ENCODE assay signal across 11 mouse cellular contexts in the genomic region with DNA sequence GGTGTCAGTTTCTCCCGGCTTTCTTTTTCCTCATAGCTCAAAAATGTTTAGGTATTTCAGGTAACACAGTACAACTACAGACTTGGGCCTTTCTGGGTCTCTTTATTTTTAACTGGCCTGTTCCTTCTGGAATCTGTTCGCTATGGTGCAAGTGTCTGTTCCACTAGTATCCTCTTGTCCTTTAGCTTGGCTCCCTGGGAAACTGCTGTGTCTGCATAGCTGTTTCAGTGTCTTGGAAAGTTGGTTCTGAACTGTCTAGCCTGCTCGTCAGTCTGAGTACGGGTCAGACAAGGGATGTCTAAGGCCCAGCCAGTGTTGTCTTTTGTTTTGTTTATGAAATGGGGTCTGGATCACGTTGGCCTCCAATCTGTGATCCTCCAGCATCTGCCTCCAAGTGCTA. TPM values are rescaled to one million over a fixed set of nuclear protein-coding genes. Genes with fewer than 3 reads are reported as not detected.
A peak's percentile ranks its signal among the peaks of the same experiment; 100 is the strongest.
DNase-seq lines count a peak whose midpoint lies in the region; ATAC-seq and TF ChIP-seq lines count a peak whose summit lies in the region.
"Had no signal": no experiment of that assay in that cellular context is flagged by ENCODE, and none has a peak within 500 bp of the region (broad histone marks: within the 10 kb centered on the region; RNA-seq: fewer than 3 reads in every experiment).

No protein-coding gene starts in this region.

- no peaks in the 10 kb centered on the region for H3K36me3 ChIP-seq in hindbrain, embryonic 13.5 days
- H3K36me3 ChIP-seq in hindbrain, embryonic 10.5 days = no peaks in the 10 kb centered on the region
- no peaks in the 10 kb centered on the region for H3K36me3 ChIP-seq in lung, embryonic 14.5 days (ENCODE audit: insufficient read depth)
- H3K36me3 ChIP-seq in limb, embryonic 13.5 days = no peaks in the 10 kb centered on the region
- H3K36me3 ChIP-seq in midbrain, embryonic 14.5 days (ENCODE audit: control insufficient read depth, insufficient read depth, low read length) = no peaks in the 10 kb centered on the region

- no peaks in the 10 kb centered on the region for H3K27me3 ChIP-seq in hindbrain, embryonic 13.5 days
- no peaks in the 10 kb centered on the region for H3K27me3 ChIP-seq in hindbrain, embryonic 10.5 days (ENCODE audit: insufficient read depth, poor library complexity, severe bottlenecking)
- H3K27me3 ChIP-seq in lung, embryonic 14.5 days (ENCODE audit: insufficient read depth, low read length) = no peaks in the 10 kb centered on the region
- H3K27me3 ChIP-seq in limb, embryonic 13.5 days = no peaks in the 10 kb centered on the region
- H3K27me3 ChIP-seq in midbrain, embryonic 14.5 days (ENCODE audit: control insufficient read depth, insufficient read depth, low read length) = no peaks in the 10 kb centered on the region

- H3K4me1 ChIP-seq in hindbrain, embryonic 13.5 days (replicated peaks) = peaks cover 61% of the 10 kb centered on the region
- peaks cover 35% of the 10 kb centered on the region for H3K4me1 ChIP-seq in hindbrain, embryonic 10.5 days (replicated peaks)
- H3K4me1 ChIP-seq in lung, embryonic 14.5 days (ENCODE audit: insufficient read depth) = peaks cover 25% of the 10 kb centered on the region
- H3K4me1 ChIP-seq in limb, embryonic 13.5 days = peaks cover 66% of the 10 kb centered on the region
- H3K4me1 ChIP-seq in midbrain, embryonic 14.5 days (ENCODE audit: control insufficient read depth, insufficient read depth, low read length) = peaks cover 42% of the 10 kb centered on the region

- no peak for DNase-seq in hindbrain, embryonic 10.5 days (ENCODE audit: low spot score)
- DNase-seq in lung, embryonic 14.5 days = no peak
- DNase-seq in lung, postnatal 36 days = no peak
- no peak for DNase-seq in midbrain, embryonic 14.5 days
- no peak for DNase-seq in spleen, adult 18-20 months
- DNase-seq: adrenal gland, adult 2 months; cerebellum, postnatal 14 days had no signal

- H3K4me2 ChIP-seq in hindbrain, embryonic 13.5 days = peak overlapping the region; percentile 25
- H3K4me2 ChIP-seq in lung, embryonic 14.5 days = 0 out of 2 replicates have a peak overlapping the region, but pooled peaks have one; percentile 20
- H3K4me2 ChIP-seq in limb, embryonic 13.5 days (replicated peaks) = peak overlapping the region; percentile 23
- H3K4me2 ChIP-seq in midbrain, embryonic 14.5 days (ENCODE audit: low read length) = peak overlapping the region; percentile 79

- H3K4me3 ChIP-seq in hindbrain, embryonic 13.5 days = no peak overlapping the region
- no peak overlapping the region for H3K4me3 ChIP-seq in hindbrain, embryonic 10.5 days
- no peak overlapping the region for H3K4me3 ChIP-seq in lung, embryonic 14.5 days (ENCODE audit: low read depth, low read length)
- no peak overlapping the region for H3K4me3 ChIP-seq in limb, embryonic 13.5 days
- H3K4me3 ChIP-seq in midbrain, embryonic 14.5 days (replicated peaks; ENCODE audit: low read depth, low read length) = 0 out of 2 replicates have a peak overlapping the region, but pooled peaks have one; percentile 0

- 60% methylated on average over 5 of the region's 5 CpGs for WGBS in hindbrain, embryonic 13.5 days
- 65% methylated on average over 5 of the region's 5 CpGs for WGBS in hindbrain, embryonic 10.5 days
- 51% methylated on average over 5 of the region's 5 CpGs for WGBS in lung, embryonic 14.5 days
- WGBS in limb, embryonic 13.5 days = 51% methylated on average over 5 of the region's 5 CpGs
- 51% methylated on average over 5 of the region's 5 CpGs for WGBS in midbrain, embryonic 14.5 days

- ATAC-seq in hindbrain, embryonic 13.5 days (ENCODE audit: low FRiP score) = no peak
- no peak for ATAC-seq in lung, embryonic 14.5 days (ENCODE audit: insufficient read depth)
- no peak for ATAC-seq in limb, embryonic 13.5 days (ENCODE audit: low FRiP score, low read depth)
- no peak for ATAC-seq in midbrain, embryonic 14.5 days (ENCODE audit: low FRiP score, low TSS enrichment)
- ATAC-seq: forebrain, embryonic 16.5 days had no signal

- no peak for TF ChIP-seq CTCF in lung, embryonic 14.5 days (IDR thresholded peaks at IDR 0.05; ENCODE audit: low read depth)

- peak overlapping the region; percentile 35; the same call in 1 of the 2 replicates for H3K9ac ChIP-seq in hindbrain, embryonic 13.5 days
- no peak overlapping the region for H3K9ac ChIP-seq in lung, embryonic 14.5 days
- H3K9ac ChIP-seq in limb, embryonic 13.5 days = no peak overlapping the region
- H3K9ac ChIP-seq in midbrain, embryonic 14.5 days (replicated peaks; ENCODE audit: low read length) = no peak overlapping the region

- H3K9me3 ChIP-seq in hindbrain, embryonic 13.5 days = no peaks in the 10 kb centered on the region
- no peaks in the 10 kb centered on the region for H3K9me3 ChIP-seq in hindbrain, embryonic 10.5 days
- H3K9me3 ChIP-seq in lung, embryonic 14.5 days (ENCODE audit: low read depth, low read length) = no peaks in the 10 kb centered on the region
- no peaks in the 10 kb centered on the region for H3K9me3 ChIP-seq in limb, embryonic 13.5 days
- H3K9me3 ChIP-seq in midbrain, embryonic 14.5 days (ENCODE audit: control insufficient read depth, low read length) = no peaks in the 10 kb centered on the region

- H3K27ac ChIP-seq in hindbrain, embryonic 13.5 days = no peak overlapping the region
- H3K27ac ChIP-seq in hindbrain, embryonic 10.5 days = no peak overlapping the region
- H3K27ac ChIP-seq in lung, embryonic 14.5 days (ENCODE audit: low read depth) = no peak overlapping the region
- H3K27ac ChIP-seq in limb, embryonic 13.5 days = no peak overlapping the region
- H3K27ac ChIP-seq in midbrain, embryonic 14.5 days (replicated peaks; ENCODE audit: low read depth, low read length) = no peak overlapping the region
- H3K27ac ChIP-seq: macrophage had no signal

RNA-seq across cellular contexts. Expression of a gene that starts 3.7 kb away (rescaled TPM):
- polyA plus RNA-seq in hindbrain, embryonic 13.5 days (2015; fragmentation: Nextera tagmentation; extraction: Ambion mirVana) = 12.0 and 17.3 TPM in 2 replicates
- polyA plus RNA-seq in hindbrain, embryonic 10.5 days (2016; fragmentation: Nextera tagmentation; extraction: Ambion mirVana) = 3.5 and 3.7 TPM in 2 replicates
- 9.0 and 9.2 TPM in 2 replicates for polyA plus RNA-seq in lung, embryonic 14.5 days (2014; fragmentation: Nextera tagmentation; extraction: Ambion mirVana)
- 7.0 and 8.1 TPM in 2 replicates for polyA plus RNA-seq in limb, embryonic 13.5 days (2015; fragmentation: Nextera tagmentation; extraction: Ambion mirVana)
- polyA plus RNA-seq in midbrain, embryonic 14.5 days (2014; fragmentation: Nextera tagmentation; extraction: Ambion mirVana) = 41.4 and 53.5 TPM in 2 replicates

Comparison
In these comparisons a context has a peak if more than half of its experiments do, and no peak if none do; other contexts are left out.
1. H3K4me2 ChIP-seq: peak in every context shown above with its lines; median percentile 79 in midbrain, embryonic 14.5 days; 25 in hindbrain, embryonic 13.5 days; 23 in limb, embryonic 13.5 days; 20 in lung, embryonic 14.5 days.